Mouse (Mus musculus): Measurements from ENCODE around the gene Spata46. TPM values are rescaled to one million over a fixed set of nuclear protein-coding genes. Genes with fewer than 3 reads are reported as not detected.

The Spata46 gene
- polyA plus RNA-seq (2015; fragmentation: Nextera tagmentation; extraction: Ambion mirVana): 1.2 and 2.6 TPM in 2 replicates

DNA sequence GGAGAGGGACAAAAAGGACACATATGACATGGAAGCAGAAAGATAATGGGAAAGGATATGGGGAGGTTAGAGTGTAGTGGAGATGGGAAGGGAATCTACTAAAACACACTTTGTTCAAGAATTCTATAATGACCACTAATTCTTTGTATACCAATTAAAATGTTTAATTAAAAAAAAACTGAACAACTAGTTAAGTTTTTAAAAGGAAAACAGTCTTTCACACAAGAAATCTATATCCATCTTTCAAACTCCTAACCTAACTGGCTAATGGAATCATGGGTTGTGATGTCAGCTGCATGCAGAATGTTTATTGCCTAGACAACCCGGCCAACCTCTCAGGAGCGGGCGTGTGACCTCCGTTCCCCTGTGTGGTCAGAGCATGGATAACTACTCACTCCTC is at the start of gene Spata46:
TSS of gene Spata46 (plus strand) at position 301 of the 400 bp plus-strand sequence.
- no peak within 1 kb of the TSS for H3K4me2 ChIP-seq (replicated peaks)
- H3K4me1 ChIP-seq: no peaks in the 10 kb centered on the region
- WGBS: 94% methylated on average over 4 of the region's 4 CpGs
- no peak within 1 kb of the TSS for H3K9ac ChIP-seq (replicated peaks)
- H3K27ac ChIP-seq (replicated peaks): no peak within 1 kb of the TSS
- H3K36me3 ChIP-seq: no peaks in the 10 kb centered on the region
- no peaks in the 10 kb centered on the region for H3K27me3 ChIP-seq
- no peak for ATAC-seq (replicated peaks)
- no peak within 1 kb of the TSS for H3K4me3 ChIP-seq
- H3K9me3 ChIP-seq: no peaks in the 10 kb centered on the region

DNA sequence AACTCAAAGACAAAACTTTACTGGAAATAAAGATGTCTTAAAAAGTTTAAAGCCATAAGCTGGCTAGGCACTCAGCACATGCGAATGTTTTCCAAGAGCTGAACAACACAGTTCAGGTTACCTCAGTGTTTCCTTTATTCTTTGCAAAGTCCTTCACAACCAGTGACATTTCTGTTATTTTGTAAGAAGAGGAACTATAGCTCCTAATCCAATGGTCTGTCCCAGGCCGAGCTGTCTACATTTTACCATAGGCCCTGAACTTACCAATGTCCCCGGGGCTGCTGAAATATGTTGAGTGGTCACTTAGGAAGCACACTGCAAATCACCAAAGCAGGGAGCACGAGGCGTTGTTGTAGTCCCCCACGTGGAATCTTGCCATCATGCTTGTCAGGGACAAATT is 38.3 kb upstream of the Spata46 start:
- H3K4me3 ChIP-seq: no peak overlapping the region
- WGBS: 83% methylated on average over 6 of the region's 6 CpGs
- no peaks in the 10 kb centered on the region for H3K36me3 ChIP-seq
- H3K9me3 ChIP-seq: no peaks in the 10 kb centered on the region
- no peaks in the 10 kb centered on the region for H3K4me1 ChIP-seq
- H3K27me3 ChIP-seq: no peaks in the 10 kb centered on the region
- no peak for ATAC-seq (replicated peaks)
- no peak overlapping the region for H3K27ac ChIP-seq (replicated peaks)
- H3K9ac ChIP-seq (replicated peaks): no peak overlapping the region
- no peak overlapping the region for H3K4me2 ChIP-seq (replicated peaks)

DNA sequence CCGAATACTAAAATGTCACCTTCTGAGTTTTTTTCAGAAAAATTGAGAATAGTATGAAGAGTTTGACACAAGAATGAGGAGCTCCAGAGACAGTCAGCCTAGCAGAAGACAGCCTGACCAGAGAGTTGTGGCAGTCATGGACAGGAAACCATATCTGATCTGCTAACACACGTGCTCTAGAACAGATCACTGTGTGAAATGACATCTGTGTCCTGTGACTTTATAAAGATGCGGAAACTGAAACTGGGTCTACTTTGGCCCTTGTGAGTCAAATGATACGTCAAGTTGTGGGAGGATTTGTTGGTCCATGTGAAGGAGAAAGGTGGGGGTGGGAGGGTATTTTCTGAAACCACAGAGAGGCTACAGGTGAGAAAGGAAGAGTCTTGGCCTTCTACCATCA is 37.9 kb upstream of the Spata46 start:
- Histone ChIP-seq H3K27me3 (no peaks in the 10 kb centered on the region), H3K4me2 (replicated peaks) (no peak overlapping the region), H3K36me3 (no peaks in the 10 kb centered on the region), H3K27ac (replicated peaks) (no peak overlapping the region), H3K4me1 (no peaks in the 10 kb centered on the region), H3K9me3 (no peaks in the 10 kb centered on the region), H3K4me3 (no peak overlapping the region), H3K9ac (replicated peaks) (no peak overlapping the region)
- no peak for ATAC-seq (replicated peaks)
- WGBS: 89% methylated on average over 4 of the region's 4 CpGs

DNA sequence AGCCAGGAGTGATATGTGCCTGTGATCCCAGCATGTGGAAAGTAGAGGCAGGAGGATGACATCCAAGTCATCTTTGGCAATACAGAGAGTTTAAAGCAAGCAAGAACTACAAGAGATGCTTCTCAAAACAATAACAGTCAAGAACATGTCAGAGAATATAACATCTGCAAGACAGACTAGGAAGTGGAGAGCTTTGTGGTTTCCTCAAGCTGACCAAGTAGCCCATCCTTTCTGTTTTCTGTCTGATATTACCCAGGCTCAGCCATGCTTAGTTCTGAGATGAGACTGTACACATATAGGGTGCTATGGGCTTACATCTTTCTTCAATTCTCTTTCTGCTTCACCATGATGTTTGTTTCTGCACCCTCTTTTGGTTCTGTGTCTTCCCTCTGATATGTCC is 35.4 kb upstream of the Spata46 start:
- Histone ChIP-seq H3K36me3 (no peaks in the 10 kb centered on the region), H3K4me3 (no peak overlapping the region), H3K9me3 (no peaks in the 10 kb centered on the region), H3K27ac (replicated peaks) (no peak overlapping the region), H3K27me3 (no peaks in the 10 kb centered on the region), H3K4me2 (replicated peaks) (no peak overlapping the region), H3K4me1 (no peaks in the 10 kb centered on the region), H3K9ac (replicated peaks) (no peak overlapping the region)
- ATAC-seq (replicated peaks): no peak

DNA sequence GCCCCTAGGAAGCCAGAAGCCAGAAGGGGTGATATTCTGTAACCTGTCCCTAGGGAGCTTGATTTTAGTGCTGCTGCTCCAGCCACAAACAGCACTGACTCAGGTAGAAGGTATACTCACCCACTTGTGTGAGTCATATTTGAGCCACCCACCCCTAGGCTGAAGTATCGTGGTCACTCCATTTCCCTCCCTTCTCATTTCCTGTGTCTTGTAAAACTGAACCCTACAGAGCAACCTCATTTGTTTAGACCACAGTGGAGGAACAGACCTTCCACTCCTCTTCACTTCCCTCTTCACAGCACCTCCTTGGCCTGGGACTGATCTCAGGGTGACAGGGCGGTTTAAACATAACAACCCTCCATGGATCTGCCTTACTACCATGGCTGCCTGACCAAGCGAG is 31.6 kb upstream of the Spata46 start, which contains the start of gene Sh2d1b1:
TSS of gene Sh2d1b1 (plus strand) at position 305 of the 400 bp plus-strand sequence.
- no peak for ATAC-seq (replicated peaks)
- H3K4me1 ChIP-seq: no peaks in the 10 kb centered on the region
- no peaks in the 10 kb centered on the region for H3K9me3 ChIP-seq
- no peaks in the 10 kb centered on the region for H3K27me3 ChIP-seq
- H3K4me2 ChIP-seq (replicated peaks): no peak within 1 kb of the TSS
- no peaks in the 10 kb centered on the region for H3K36me3 ChIP-seq
- no peak within 1 kb of the TSS for H3K4me3 ChIP-seq
- WGBS: 98% methylated on average over 2 of the region's 3 CpGs
- H3K9ac ChIP-seq (replicated peaks): no peak within 1 kb of the TSS
- H3K27ac ChIP-seq (replicated peaks): no peak within 1 kb of the TSS

DNA sequence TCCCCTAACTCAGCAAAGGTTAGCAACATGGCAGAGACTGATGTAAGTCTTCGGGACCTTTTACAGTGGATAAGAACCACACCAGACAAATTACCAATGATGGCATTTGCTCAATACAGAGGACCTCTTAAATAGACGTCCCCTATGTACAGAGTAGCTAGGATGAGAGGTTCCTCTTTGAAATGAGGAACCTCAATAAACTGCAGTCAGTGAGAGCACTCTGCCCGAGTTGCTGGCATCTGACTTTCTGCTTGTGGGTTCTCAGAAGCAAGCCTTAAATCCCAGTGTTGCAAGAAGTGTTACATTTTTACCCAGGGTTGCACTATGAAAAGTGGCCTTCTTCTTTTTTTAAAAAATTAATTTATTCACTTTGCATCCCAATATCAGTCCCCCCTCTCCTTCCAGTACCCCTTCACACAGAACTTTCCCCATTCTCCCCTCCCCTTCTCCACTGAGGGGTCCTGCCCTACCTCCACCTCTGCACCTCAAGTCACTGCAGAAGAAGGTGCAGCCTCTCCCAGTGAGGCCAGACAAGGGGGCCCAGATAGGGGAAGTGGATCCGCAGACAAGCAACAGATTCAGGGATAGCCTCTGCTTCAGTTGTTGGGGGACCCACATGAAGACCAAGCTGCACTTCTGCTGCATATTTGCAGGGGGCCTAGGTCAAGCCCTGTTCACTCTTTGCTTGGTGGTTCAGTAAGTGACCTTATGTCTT is 26.0 kb upstream of the Spata46 start:
- H3K4me1 ChIP-seq: no peaks in the 10 kb centered on the region
- no peaks in the 10 kb centered on the region for H3K27me3 ChIP-seq
- H3K36me3 ChIP-seq: no peaks in the 10 kb centered on the region
- no peak overlapping the region for H3K9ac ChIP-seq (replicated peaks)
- no peak for ATAC-seq (replicated peaks)
- 78% methylated on average over 4 of the region's 4 CpGs for WGBS
- no peaks in the 10 kb centered on the region for H3K9me3 ChIP-seq
- no peak overlapping the region for H3K4me2 ChIP-seq (replicated peaks)
- no peak overlapping the region for H3K27ac ChIP-seq (replicated peaks)
- H3K4me3 ChIP-seq: no peak overlapping the region

DNA sequence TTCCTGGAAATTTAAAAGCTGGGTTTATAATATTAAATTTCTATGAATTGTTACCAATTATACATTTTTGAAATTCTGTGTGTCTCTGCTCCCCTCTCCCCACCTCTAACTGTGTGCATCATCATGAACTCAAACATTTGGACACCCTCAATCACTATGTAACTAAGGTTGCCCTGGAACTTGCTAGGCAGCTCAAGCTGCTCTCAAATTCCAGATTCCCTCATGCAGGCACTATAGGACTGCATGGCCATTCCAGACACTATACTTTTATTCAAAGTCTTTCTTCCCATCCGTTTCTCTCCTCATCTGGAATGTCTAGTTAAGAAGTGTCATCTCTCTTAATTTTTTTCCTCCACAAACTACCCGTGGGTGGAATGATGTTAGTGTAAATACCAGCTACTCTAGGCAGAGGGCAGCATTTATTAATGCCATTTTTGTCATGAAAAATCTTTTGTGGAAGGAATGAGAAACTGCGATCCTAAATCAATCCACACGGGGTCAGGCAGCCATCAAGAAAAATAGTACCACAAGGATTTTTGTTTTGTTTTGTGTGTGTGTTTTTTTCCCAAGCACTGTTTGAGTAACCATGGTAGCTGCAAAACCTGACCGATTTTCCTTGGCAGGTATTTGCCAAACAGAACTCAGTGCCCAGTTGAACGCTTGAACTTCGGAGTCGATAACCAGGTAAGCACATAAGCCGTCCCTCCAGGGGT is 16.2 kb upstream of the Spata46 start:
- Histone ChIP-seq H3K9me3 (no peaks in the 10 kb centered on the region), H3K4me2 (replicated peaks) (no peak overlapping the region), H3K27ac (replicated peaks) (no peak overlapping the region), H3K9ac (replicated peaks) (no peak overlapping the region), H3K4me3 (no peak overlapping the region), H3K27me3 (no peaks in the 10 kb centered on the region), H3K4me1 (peaks cover 5% of the 10 kb centered on the region; the same call in 1 of the 2 replicates), H3K36me3 (no peaks in the 10 kb centered on the region)
- WGBS: 26% methylated on average over 9 of the region's 9 CpGs
- peak; percentile 78 for ATAC-seq (replicated peaks)

DNA sequence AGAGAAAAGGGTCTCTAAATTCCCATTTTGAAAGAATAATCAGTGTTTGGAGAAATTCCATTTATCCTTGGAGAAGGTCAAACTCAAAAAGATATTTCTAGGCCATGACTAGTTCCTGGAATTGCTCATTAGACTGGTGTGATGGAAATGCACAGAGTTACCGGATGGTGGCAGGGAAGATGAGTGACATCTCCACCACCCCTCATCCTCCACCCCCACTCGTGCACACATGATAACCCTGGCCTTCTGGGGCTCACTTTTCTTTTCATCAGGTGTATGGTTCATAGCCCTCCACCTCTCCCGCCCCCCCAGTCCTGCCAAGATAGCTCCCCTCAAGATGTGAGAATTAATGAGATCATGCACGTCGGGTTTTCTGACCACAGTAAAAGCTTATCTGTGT is 15.3 kb upstream of the Spata46 start:
- no peaks in the 10 kb centered on the region for H3K27me3 ChIP-seq
- no peak overlapping the region for H3K9ac ChIP-seq (replicated peaks)
- H3K4me3 ChIP-seq: no peak overlapping the region
- WGBS: 68% methylated on average over 5 of the region's 5 CpGs
- peaks cover 5% of the 10 kb centered on the region; the same call in 1 of the 2 replicates for H3K4me1 ChIP-seq
- H3K27ac ChIP-seq (replicated peaks): no peak overlapping the region
- H3K4me2 ChIP-seq (replicated peaks): no peak overlapping the region
- no peak for ATAC-seq (replicated peaks)
- H3K36me3 ChIP-seq: no peaks in the 10 kb centered on the region
- H3K9me3 ChIP-seq: no peaks in the 10 kb centered on the region

DNA sequence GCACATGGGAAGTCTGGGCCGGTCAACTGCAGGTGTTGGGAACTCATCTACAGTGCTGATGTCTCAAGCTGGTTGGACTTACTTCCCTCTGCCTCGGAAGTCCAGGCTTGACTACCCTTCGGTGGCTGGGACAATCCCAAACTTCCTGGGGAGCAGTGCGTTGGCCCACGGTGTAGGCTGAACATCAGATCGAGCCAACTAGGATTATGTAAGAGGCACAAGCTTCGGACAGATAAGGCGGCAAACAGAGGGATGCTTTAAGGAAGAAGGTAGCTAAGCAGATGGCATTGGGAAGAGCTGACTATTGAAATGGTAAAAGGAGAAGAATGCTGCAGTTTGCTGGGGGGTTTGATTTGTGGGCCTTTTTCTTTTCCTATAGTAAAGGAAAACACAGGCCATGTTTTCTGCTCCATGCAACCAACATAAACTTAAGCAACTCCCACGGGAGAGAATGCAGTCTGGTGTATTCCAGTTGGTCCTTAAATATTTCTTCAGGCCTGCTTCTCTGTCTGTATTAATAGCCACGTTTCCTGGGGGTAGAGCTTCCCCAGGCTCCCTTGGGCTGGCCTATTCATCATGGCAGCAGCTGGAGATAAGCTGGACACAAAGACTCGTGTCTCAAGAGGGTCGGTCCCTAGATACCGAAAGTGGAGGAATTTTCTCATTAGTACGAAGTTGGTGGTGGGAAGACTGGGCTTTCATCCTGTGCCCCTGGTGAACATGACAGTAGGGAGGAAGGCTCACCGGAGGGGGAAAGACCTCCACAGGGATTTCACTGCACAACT is 13.6 kb upstream of the Spata46 start:
- no peaks in the 10 kb centered on the region for H3K27me3 ChIP-seq
- 68% methylated on average over 15 of the region's 15 CpGs for WGBS
- no peaks in the 10 kb centered on the region for H3K36me3 ChIP-seq
- ATAC-seq (replicated peaks): no peak
- H3K4me2 ChIP-seq (replicated peaks): no peak overlapping the region
- H3K27ac ChIP-seq (replicated peaks): no peak overlapping the region
- H3K9ac ChIP-seq (replicated peaks): no peak overlapping the region
- no peaks in the 10 kb centered on the region for H3K9me3 ChIP-seq
- H3K4me1 ChIP-seq: peaks cover 5% of the 10 kb centered on the region; the same call in 1 of the 2 replicates
- H3K4me3 ChIP-seq: no peak overlapping the region

DNA sequence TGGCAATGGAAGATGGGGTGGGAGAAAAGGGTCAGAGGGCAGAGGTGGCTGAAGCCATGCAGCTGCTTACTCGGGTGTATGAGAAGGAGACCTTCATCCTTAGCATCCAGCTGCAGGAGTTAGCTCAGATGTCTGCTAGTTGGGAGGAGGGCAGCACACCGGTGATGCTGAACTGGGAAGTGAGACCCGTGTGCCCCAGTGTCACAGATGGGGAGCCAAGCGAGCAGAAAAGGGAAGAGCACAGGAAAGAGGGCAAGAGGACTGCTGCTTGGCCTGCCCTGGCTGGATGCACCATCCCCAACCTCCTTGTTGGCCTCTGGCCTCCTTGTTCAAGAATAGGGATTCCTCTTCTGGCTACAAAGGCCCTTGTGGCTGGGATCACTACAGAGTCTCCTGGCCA is 9.1 kb upstream of the Spata46 start:
- no peaks in the 10 kb centered on the region for H3K4me1 ChIP-seq
- H3K27me3 ChIP-seq: no peaks in the 10 kb centered on the region
- no peak for ATAC-seq (replicated peaks)
- H3K36me3 ChIP-seq: no peaks in the 10 kb centered on the region
- no peak overlapping the region for H3K4me2 ChIP-seq (replicated peaks)
- no peaks in the 10 kb centered on the region for H3K9me3 ChIP-seq
- no peak overlapping the region for H3K27ac ChIP-seq (replicated peaks)
- no peak overlapping the region for H3K4me3 ChIP-seq
- 86% methylated on average over 4 of the region's 4 CpGs for WGBS
- H3K9ac ChIP-seq (replicated peaks): no peak overlapping the region

DNA sequence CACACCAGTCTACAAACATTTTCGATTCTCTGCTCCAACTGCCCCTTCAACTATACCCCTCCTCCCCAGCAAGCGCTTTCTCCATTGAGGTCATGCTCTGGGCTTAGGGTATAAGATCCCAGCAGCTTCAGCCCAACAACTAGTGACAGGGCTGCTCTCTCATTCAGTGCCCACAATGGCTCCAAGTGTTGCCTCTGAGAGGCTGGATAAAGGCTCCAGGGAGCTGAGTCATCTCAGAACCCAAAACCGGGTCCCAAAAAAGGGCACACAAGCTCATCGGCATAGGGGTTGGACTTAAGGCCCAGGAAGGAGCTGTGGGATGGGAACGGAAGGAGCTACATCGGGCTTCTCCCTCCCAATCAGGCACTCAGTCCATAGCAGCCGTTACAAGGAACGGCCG is 6.9 kb upstream of the Spata46 start:
- H3K4me3 ChIP-seq: no peak overlapping the region
- no peak overlapping the region for H3K4me2 ChIP-seq (replicated peaks)
- H3K4me1 ChIP-seq: no peaks in the 10 kb centered on the region
- WGBS: 95% methylated on average over 9 of the region's 9 CpGs
- no peaks in the 10 kb centered on the region for H3K36me3 ChIP-seq
- no peak overlapping the region for H3K27ac ChIP-seq (replicated peaks)
- H3K9ac ChIP-seq (replicated peaks): no peak overlapping the region
- no peaks in the 10 kb centered on the region for H3K9me3 ChIP-seq
- H3K27me3 ChIP-seq: no peaks in the 10 kb centered on the region
- ATAC-seq (replicated peaks): no peak

DNA sequence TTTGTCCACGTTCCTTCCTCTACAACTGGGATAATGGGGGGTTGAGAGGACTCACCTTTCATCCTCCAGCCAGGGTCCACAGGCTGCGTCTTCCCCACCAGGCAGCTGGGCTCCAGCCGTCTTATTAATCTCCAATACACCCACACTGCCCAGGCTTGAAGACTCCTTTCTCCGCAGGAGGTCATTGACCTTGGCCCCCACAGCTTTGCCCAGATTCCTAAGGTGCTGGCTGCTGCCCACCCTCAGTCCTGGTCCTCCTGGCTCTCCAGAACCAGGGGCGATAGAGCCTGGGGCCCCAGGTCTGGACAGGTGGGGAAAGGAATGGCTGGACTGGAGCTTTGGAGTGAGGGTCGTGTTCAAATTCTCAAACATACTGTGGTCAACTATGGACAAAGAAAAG is 6.1 kb upstream of the Spata46 start:
- Histone ChIP-seq H3K4me1 (no peaks in the 10 kb centered on the region), H3K4me3 (no peak overlapping the region), H3K9ac (replicated peaks) (no peak overlapping the region), H3K27me3 (no peaks in the 10 kb centered on the region), H3K4me2 (replicated peaks) (no peak overlapping the region), H3K36me3 (no peaks in the 10 kb centered on the region), H3K27ac (replicated peaks) (no peak overlapping the region), H3K9me3 (no peaks in the 10 kb centered on the region)
- ATAC-seq (replicated peaks): no peak
- 83% methylated on average over 6 of the region's 6 CpGs for WGBS

All from forebrain, embryonic 15.5 days (tissue).